ENCODE assay signal across 8 mouse cellular contexts in the genomic region with DNA sequence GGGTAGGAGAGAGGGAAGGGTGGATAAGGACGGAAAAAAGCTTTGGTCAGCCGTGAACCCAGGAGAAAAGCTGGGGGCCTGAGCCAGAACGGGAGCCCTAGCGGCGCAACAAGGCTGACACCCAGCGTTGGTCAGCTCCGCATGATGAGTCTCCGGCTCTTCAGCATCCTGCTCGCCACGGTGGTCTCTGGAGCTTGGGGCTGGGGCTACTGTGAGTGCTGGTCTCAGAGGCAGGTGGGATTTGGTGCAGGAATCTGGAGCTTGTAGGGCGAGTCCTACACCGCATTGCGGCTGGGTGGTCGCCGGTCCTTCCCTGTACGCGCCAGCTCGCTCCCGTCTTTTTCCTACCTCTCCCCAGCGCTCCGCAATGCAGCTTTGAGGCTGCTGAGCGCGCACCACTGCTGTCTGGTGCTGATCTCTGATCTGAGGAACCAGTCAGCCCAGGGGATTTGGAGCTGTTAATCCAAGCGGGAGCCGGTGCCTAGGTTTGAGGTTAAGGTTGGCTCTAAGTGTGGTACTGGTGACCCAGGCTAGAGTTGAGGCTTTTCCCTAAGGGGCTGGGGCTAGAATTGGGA. TPM values are rescaled to one million over a fixed set of nuclear protein-coding genes. Genes with fewer than 3 reads are reported as not detected.
DNase-seq lines count a peak whose midpoint lies in the region; ATAC-seq and TF ChIP-seq lines count a peak whose summit lies in the region.

No protein-coding gene starts in this region.

- peak overlapping the region; percentile 75 for H3K4me3 ChIP-seq in left cerebral cortex, adult 2 months
- H3K4me3 ChIP-seq in heart, embryonic 10.5 days = peak overlapping the region; percentile 57
- peak overlapping the region; percentile 39 for H3K4me3 ChIP-seq in midbrain, embryonic 13.5 days (replicated peaks)

- peak overlapping the region; percentile 57 for H3K4me2 ChIP-seq in midbrain, embryonic 13.5 days (replicated peaks)

- 1% methylated on average over 25 of the region's 25 CpGs for WGBS in heart, embryonic 10.5 days
- under 1% methylated on average over 25 of the region's 25 CpGs for WGBS in midbrain, embryonic 13.5 days

- TF ChIP-seq CTCF in left cerebral cortex, adult 2 months (IDR thresholded peaks at IDR 0.05) = peak; percentile 40

- intact Hi-C loops in left cerebral cortex, adult 2 months (cut with DNase I) = loop anchor here (2.0 to 10.0 kb wide), 2 partner anchors 93 to 171 kb away; partner anchors contain the start of genes Atp6v0a1 and Coasy

- peak overlapping the region; percentile 96 for H3K27ac ChIP-seq in left cerebral cortex, adult 2 months
- H3K27ac ChIP-seq in heart, embryonic 10.5 days = peak overlapping the region; percentile 29; the same call in 1 of the 2 replicates
- H3K27ac ChIP-seq in midbrain, embryonic 13.5 days = peak overlapping the region; percentile 35; the same call in 1 of the 2 replicates

- DNase-seq in left cerebral cortex, adult 2 months (ENCODE audit: extremely low spot score in 1 of 2, low spot score in 2 of 2) = peak in 1 of 2 experiments; percentile 61
- DNase-seq in left cerebral cortex, adult 11 months (ENCODE audit: low spot score) = no peak
- peak; percentile 81 to 82 for DNase-seq in cerebellum, adult 18-20 months
- no peak for DNase-seq in heart, embryonic 10.5 days (ENCODE audit: low spot score)
- peak; percentile 72 to 79 for DNase-seq in kidney, postnatal 4 days
- DNase-seq in MN1 (ENCODE audit: low spot score) = no peak

- peak overlapping the region; percentile 60 for H3K9ac ChIP-seq in midbrain, embryonic 13.5 days (replicated peaks)

- ATAC-seq in midbrain, embryonic 13.5 days = no peak
- ATAC-seq in erythroblast, adult 5-6 weeks (replicated peaks; ENCODE audit: low FRiP score, poor library complexity, severe bottlenecking) = no peak

- no peaks in the 10 kb centered on the region for H3K9me3 ChIP-seq in heart, embryonic 10.5 days
- H3K9me3 ChIP-seq in midbrain, embryonic 13.5 days = no peaks in the 10 kb centered on the region

- no peaks in the 10 kb centered on the region for H3K36me3 ChIP-seq in heart, embryonic 10.5 days
- no peaks in the 10 kb centered on the region for H3K36me3 ChIP-seq in midbrain, embryonic 13.5 days

- H3K4me1 ChIP-seq in heart, embryonic 10.5 days = peaks cover 66% of the 10 kb centered on the region
- H3K4me1 ChIP-seq in midbrain, embryonic 13.5 days (replicated peaks) = peaks cover 66% of the 10 kb centered on the region

- peaks cover 68% of the 10 kb centered on the region for H3K27me3 ChIP-seq in heart, embryonic 10.5 days (ENCODE audit: insufficient read depth, poor library complexity, severe bottlenecking)
- peaks cover 64% of the 10 kb centered on the region for H3K27me3 ChIP-seq in midbrain, embryonic 13.5 days

RNA-seq across cellular contexts. Expression of gene Ccr10, which starts 1.0 kb away (rescaled TPM):
- under 1 TPM in 1 of 2 experiments, not detected in 1; 0.38 TPM for total RNA-seq in left cerebral cortex, adult 2 months (2021)
- 0.16 and 0.19 TPM in 2 replicates for polyA plus RNA-seq in heart, embryonic 10.5 days (2016; fragmentation: Nextera tagmentation; extraction: Ambion mirVana)
- 0.19 and 0.38 TPM in 2 replicates for polyA plus RNA-seq in midbrain, embryonic 13.5 days (2015; fragmentation: Nextera tagmentation; extraction: Ambion mirVana)
- total RNA-seq in erythroblast, adult 5-6 weeks (2015; ENCODE audit: low replicate concordance) = 0.63 TPM in 1 of 2 replicates, not detected in the other
- total RNA-seq in erythroblast, adult 5-6 weeks (2017; ENCODE audit: low replicate concordance) = not detected in 2 replicates

RNA-seq across cellular contexts. Expression of gene Plekhh3, which starts 5.1 kb away (rescaled TPM):
- 10 to 100 TPM; 13.0 to 13.2 TPM for total RNA-seq in left cerebral cortex, adult 2 months (2021)
- 5.6 and 6.4 TPM in 2 replicates for polyA plus RNA-seq in heart, embryonic 10.5 days (2016; fragmentation: Nextera tagmentation; extraction: Ambion mirVana)
- polyA plus RNA-seq in midbrain, embryonic 13.5 days (2015; fragmentation: Nextera tagmentation; extraction: Ambion mirVana) = 7.3 and 8.1 TPM in 2 replicates
- total RNA-seq in erythroblast, adult 5-6 weeks (2015; ENCODE audit: low replicate concordance) = not detected in 2 replicates
- 1.1 TPM in 1 of 2 replicates, not detected in the other for total RNA-seq in erythroblast, adult 5-6 weeks (2017; ENCODE audit: low replicate concordance)

RNA-seq across cellular contexts. Expression of gene Cntnap1, which starts 5.9 kb away (rescaled TPM):
- total RNA-seq in left cerebral cortex, adult 2 months (2021) = 100 to 1,000 TPM; 171 to 182 TPM
- 0.39 and 0.44 TPM in 2 replicates for polyA plus RNA-seq in heart, embryonic 10.5 days (2016; fragmentation: Nextera tagmentation; extraction: Ambion mirVana)
- 1.3 and 1.5 TPM in 2 replicates for polyA plus RNA-seq in midbrain, embryonic 13.5 days (2015; fragmentation: Nextera tagmentation; extraction: Ambion mirVana)
- total RNA-seq in erythroblast, adult 5-6 weeks (2015; ENCODE audit: low replicate concordance) = 0.58 and 0.63 TPM in 2 replicates
- 0.17 TPM in 1 of 2 replicates, not detected in the other for total RNA-seq in erythroblast, adult 5-6 weeks (2017; ENCODE audit: low replicate concordance)

RNA-seq across cellular contexts. Expression of gene Tubg2, which starts 20.5 kb away (rescaled TPM):
- total RNA-seq in left cerebral cortex, adult 2 months (2021) = 10 to 100 TPM; 51.4 to 52.9 TPM
- polyA plus RNA-seq in heart, embryonic 10.5 days (2016; fragmentation: Nextera tagmentation; extraction: Ambion mirVana) = 3.0 and 4.2 TPM in 2 replicates
- polyA plus RNA-seq in midbrain, embryonic 13.5 days (2015; fragmentation: Nextera tagmentation; extraction: Ambion mirVana) = 29.8 and 31.6 TPM in 2 replicates
- not detected in 2 replicates for total RNA-seq in erythroblast, adult 5-6 weeks (2015; ENCODE audit: low replicate concordance)
- total RNA-seq in erythroblast, adult 5-6 weeks (2017; ENCODE audit: low replicate concordance) = not detected in 2 replicates

RNA-seq across cellular contexts. Expression of gene Ezh1, which starts 50.1 kb away (rescaled TPM):
- 10 to 100 TPM; 56.9 to 62.1 TPM for total RNA-seq in left cerebral cortex, adult 2 months (2021)
- polyA plus RNA-seq in heart, embryonic 10.5 days (2016; fragmentation: Nextera tagmentation; extraction: Ambion mirVana) = 12.9 and 13.3 TPM in 2 replicates
- 17.6 and 17.7 TPM in 2 replicates for polyA plus RNA-seq in midbrain, embryonic 13.5 days (2015; fragmentation: Nextera tagmentation; extraction: Ambion mirVana)
- total RNA-seq in erythroblast, adult 5-6 weeks (2015; ENCODE audit: low replicate concordance) = 161 and 177 TPM in 2 replicates
- 208 and 251 TPM in 2 replicates for total RNA-seq in erythroblast, adult 5-6 weeks (2017; ENCODE audit: low replicate concordance)

Comparison
In these comparisons a context has a peak if more than half of its experiments do, and no peak if none do; other contexts are left out.
1. DNase-seq: peak in cerebellum, adult 18-20 months (2 of 2) and kidney, postnatal 4 days (2 of 2); none in left cerebral cortex, adult 11 months (single experiment), heart, embryonic 10.5 days (single experiment) and MN1 (single experiment).
2. H3K27ac ChIP-seq: peak in every context shown above with its lines; median percentile 96 in left cerebral cortex, adult 2 months; 35 in midbrain, embryonic 13.5 days; 29 in heart, embryonic 10.5 days.
3. RNA of gene Plekhh3, which starts 5.1 kb away (total RNA-seq): 13.0 to 13.2 TPM in left cerebral cortex, adult 2 months; 1.1 TPM in erythroblast, adult 5-6 weeks; every median in the first group is over 4 times any median in the second.
4. RNA of gene Cntnap1, which starts 5.9 kb away (total RNA-seq): 171 to 182 TPM in left cerebral cortex, adult 2 months; 0.17 to 0.63 TPM in erythroblast, adult 5-6 weeks; every median in the first group is over 100 times any median in the second.
5. Peak in every context shown above with its lines, with median percentiles within 50 percentile points of each other: H3K4me3 ChIP-seq.